Mouse (Mus musculus): Measurements from ENCODE around the gene Amt. TPM values are rescaled to one million over a fixed set of nuclear protein-coding genes. Genes with fewer than 3 reads are reported as not detected.
A peak's percentile ranks its signal among the peaks of the same experiment; 100 is the strongest.

Amt gene
- polyA plus RNA-seq, 1 experiment: 2.6 TPM

DNA sequence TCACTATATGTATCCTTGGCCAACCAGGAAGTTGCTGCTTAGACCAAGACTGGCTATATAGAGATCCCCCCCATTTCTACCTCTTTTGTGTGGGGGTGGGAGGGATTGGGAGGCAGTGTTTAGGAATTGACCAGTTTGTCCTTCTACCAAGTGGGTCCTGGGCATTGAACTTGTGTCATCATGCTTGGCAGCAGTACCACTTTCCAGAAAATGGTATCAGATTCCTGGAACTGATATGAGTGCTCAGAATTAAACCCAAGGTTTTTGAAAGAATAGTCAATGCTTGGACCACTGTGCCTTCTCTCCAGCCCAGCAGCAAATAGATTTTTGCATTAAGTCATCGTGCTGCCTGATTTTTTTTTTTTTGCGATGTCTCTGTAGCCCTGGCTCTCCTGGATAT lies 29.2 kb downstream of the Amt start:
- TF ChIP-seq CTCF (IDR thresholded peaks at IDR 0.05; ENCODE audit: borderline replicate concordance, insufficient read depth, low read length) (no peak), POLR2A (IDR thresholded peaks at IDR 0.05; ENCODE audit: low read depth, low read length) (no peak)
- H3K4me3 ChIP-seq (ENCODE audit: insufficient read depth, low read length): no peak overlapping the region
- no peaks in the 10 kb centered on the region for H3K4me1 ChIP-seq (ENCODE audit: control insufficient read depth, insufficient read depth, low read length)
- H3K27ac ChIP-seq (ENCODE audit: insufficient read depth, low read length): no peak overlapping the region

DNA sequence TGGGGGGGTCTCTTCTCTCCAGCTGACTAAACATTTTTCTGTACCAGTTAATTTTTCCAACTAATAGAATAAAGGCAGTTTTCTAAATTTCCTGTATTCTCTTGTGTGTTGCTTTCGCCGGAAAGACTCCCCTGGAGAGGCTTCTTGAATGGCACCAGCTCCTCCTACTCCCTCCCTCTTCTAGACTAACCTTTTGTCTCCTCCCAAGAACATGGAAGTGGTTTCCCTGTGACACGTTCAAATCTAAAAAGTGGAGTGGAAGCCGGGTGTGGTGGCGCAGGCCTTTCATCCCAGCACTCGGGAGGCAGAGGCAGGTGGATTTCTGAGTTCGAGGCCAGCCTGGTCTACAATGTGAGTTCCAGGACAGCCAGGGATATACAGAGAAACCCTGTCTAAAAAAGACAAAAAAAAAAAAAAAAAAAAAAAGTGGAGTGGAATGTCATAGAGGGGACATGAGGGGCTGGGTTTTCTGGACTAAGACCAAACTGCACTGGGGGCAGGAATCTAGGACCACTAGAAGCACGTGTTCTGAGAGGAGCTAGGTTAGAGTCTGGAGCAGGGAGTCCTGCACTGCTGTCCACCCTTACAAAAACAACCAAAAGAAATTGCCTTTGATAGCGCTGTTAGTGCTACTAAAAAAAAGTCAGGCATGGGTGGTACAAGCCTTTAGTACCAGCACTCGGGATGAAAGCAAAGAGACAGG lies 41.3 kb downstream of the Amt start:
- TF ChIP-seq POLR2A (IDR thresholded peaks at IDR 0.05; ENCODE audit: low read depth, low read length) (no peak), CTCF (IDR thresholded peaks at IDR 0.05; ENCODE audit: borderline replicate concordance, insufficient read depth, low read length) (no peak)
- Histone ChIP-seq H3K4me3 (ENCODE audit: insufficient read depth, low read length) (no peak overlapping the region), H3K4me1 (ENCODE audit: control insufficient read depth, insufficient read depth, low read length) (peaks cover 9% of the 10 kb centered on the region)

DNA sequence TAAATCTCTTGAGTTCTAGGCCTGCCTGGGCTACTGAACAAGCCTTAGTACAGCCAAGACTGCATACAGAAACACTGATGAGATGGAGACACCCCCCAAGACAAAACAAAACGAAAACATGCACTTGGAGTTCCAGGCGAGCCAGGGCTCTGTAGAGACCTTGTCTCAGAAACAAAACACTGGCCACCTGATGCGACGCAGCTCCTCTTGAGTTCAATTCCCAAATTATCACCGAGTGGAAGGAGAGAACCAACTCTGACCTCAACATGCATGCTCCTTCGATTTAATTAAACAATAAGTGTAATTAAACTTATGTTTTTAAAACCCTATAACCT lies 41.9 kb downstream of the Amt start:
- TF ChIP-seq POLR2A (IDR thresholded peaks at IDR 0.05; ENCODE audit: low read depth, low read length): no peak
- Histone ChIP-seq H3K4me3 (ENCODE audit: insufficient read depth, low read length) (no peak overlapping the region), H3K4me1 (ENCODE audit: control insufficient read depth, insufficient read depth, low read length) (peaks cover 9% of the 10 kb centered on the region), H3K27ac (ENCODE audit: insufficient read depth, low read length) (peak overlapping the region; percentile 98)

More for the DNA sequence above, 41.3 kb downstream of the Amt start:
- peak overlapping the region; percentile 98 for H3K27ac ChIP-seq (ENCODE audit: insufficient read depth, low read length)

DNA sequence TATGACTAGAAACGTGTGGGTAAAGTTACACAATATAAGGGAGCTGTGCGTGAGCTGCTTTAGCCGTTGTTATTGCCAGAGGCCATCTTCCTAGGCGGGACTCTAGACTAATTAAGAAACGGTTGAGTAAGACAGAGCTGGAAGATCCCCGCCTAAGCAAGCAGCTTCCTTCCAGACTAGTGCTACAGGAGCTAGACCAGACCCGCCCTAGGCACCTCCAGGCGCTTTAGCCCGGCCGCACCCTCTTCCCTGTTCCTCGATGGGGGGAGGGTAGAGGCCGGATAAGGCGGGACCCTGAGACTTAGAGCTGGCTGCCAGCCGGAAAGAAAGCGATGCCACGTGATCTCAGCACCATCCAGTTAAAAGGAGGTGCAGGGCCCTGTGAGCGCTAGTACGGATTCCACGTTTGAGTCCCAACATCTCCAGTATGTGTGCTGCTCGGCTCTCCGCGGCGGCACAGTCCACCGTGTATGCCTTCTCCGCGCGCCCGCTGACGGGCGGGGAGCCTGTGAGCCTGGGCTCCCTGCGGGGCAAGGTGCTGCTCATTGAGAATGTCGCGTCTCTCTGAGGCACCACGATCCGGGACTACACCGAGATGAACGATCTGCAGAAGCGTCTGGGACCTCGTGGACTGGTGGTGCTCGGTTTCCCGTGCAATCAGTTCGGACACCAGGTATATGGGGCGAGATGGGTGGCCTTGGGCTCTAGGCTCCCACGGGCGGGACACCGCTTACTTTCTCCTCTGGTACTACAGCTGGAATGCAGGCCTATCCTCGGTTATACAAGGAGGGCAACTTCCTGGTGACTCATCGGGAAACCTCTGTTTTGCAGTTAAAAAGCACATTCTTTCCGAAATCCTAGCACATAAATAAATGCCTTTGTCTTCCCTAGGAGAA lies 42.5 kb downstream of the Amt start, which contains the start of gene Gpx1:
Gene Gpx1 (plus strand): TSS at position 18 of the 896 bp plus-strand sequence.
- H3K4me3 ChIP-seq (ENCODE audit: insufficient read depth, low read length): peak within 1 kb of the TSS; percentile 76
- peaks cover 9% of the 10 kb centered on the region for H3K4me1 ChIP-seq (ENCODE audit: control insufficient read depth, insufficient read depth, low read length)
- H3K27ac ChIP-seq (ENCODE audit: insufficient read depth, low read length): peak within 1 kb of the TSS; percentile 98
- TF ChIP-seq CTCF (IDR thresholded peaks at IDR 0.05; ENCODE audit: borderline replicate concordance, insufficient read depth, low read length) (no peak), POLR2A (IDR thresholded peaks at IDR 0.05; ENCODE audit: low read depth, low read length) (peak; percentile 98)

DNA sequence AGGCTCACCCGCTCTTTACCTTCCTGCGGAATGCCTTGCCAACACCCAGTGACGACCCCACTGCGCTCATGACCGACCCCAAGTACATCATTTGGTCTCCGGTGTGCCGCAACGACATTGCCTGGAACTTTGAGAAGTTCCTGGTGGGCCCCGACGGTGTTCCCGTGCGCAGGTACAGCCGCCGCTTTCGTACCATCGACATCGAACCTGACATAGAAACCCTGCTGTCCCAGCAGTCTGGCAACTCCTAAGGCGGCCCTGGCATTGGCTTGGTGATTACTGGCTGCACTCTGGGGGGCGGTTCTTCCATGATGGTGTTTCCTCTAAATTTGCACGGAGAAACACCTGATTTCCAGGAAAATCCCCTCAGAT lies 43.2 kb downstream of the Amt start:
- Histone ChIP-seq H3K4me1 (ENCODE audit: control insufficient read depth, insufficient read depth, low read length) (peaks cover 9% of the 10 kb centered on the region), H3K4me3 (ENCODE audit: insufficient read depth, low read length) (peak overlapping the region; percentile 76), H3K27ac (ENCODE audit: insufficient read depth, low read length) (peak overlapping the region; percentile 98)
- TF ChIP-seq POLR2A (IDR thresholded peaks at IDR 0.05; ENCODE audit: low read depth, low read length): no peak; the same call in 1 of the 2 replicates
- TF ChIP-seq CTCF (IDR thresholded peaks at IDR 0.05; ENCODE audit: borderline replicate concordance, insufficient read depth, low read length): no peak

DNA sequence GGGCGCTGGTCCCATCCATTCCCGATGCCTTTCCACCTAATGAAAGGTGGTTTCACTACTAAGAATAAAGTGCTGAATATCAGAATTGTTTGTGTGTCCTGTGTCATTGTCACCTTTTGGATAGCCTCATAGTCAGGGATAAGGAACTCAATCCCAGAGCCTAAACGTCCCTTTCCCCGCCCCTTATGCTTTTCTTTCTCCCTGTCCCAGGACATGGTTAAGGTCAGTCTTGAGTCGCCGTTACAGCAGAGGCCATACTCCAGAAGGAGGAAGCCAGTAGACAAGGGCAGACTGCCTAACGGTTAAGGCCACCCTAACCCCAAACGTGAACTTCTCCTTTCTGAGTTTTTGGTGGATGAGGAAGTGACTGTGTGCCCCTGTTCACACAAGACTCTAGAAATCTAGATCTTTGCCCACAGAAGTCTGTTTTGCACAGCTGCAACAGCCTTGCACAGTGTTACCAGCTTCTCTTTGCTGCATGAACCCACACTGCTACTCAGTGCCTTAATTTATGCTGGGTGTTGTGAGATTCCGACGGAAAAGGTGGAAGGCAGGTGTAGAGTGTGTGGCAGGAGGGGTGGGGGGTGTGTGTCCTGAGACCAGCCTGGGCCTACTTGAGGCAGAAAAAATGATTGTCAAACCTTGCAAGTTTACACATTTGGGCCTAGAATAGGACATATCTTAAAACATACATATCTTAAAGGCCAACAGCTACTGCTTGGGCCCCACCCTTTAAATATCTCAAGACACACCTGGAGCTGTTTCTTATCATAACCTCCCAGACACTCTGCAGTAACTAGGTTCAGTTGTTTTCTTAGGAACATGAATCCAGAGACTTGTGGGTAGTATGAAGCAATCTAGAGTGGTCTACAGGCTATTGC lies 43.8 kb downstream of the Amt start:
- Histone ChIP-seq H3K27ac (ENCODE audit: insufficient read depth, low read length) (peak overlapping the region; percentile 98), H3K4me3 (ENCODE audit: insufficient read depth, low read length) (peak overlapping the region; percentile 76), H3K4me1 (ENCODE audit: control insufficient read depth, insufficient read depth, low read length) (peaks cover 9% of the 10 kb centered on the region)
- TF ChIP-seq POLR2A (IDR thresholded peaks at IDR 0.05; ENCODE audit: low read depth, low read length) (peak; percentile 16; the same call in 1 of the 2 replicates), CTCF (IDR thresholded peaks at IDR 0.05; ENCODE audit: borderline replicate concordance, insufficient read depth, low read length) (no peak)

DNA sequence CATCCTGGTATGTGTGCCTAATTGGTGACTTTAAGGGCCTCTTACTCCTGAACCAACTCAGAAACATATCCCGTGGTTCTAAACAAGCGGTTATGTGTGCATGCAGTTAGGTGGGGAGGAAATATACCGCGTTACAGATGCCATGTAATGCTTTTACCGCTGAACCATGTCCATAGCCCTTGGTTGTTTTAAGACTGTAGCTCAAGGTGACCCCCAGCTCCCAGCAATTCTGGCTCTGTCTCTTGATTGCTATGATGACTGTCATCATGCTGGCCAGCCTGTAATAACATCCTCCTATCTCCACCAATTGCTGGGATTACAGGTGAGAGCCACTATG lies 44.5 kb downstream of the Amt start:
- peaks cover 9% of the 10 kb centered on the region for H3K4me1 ChIP-seq (ENCODE audit: control insufficient read depth, insufficient read depth, low read length)
- H3K27ac ChIP-seq (ENCODE audit: insufficient read depth, low read length): peak overlapping the region; percentile 98
- TF ChIP-seq POLR2A (IDR thresholded peaks at IDR 0.05; ENCODE audit: low read depth, low read length) (peak; percentile 40; the same call in 1 of the 2 replicates), CTCF (IDR thresholded peaks at IDR 0.05; ENCODE audit: borderline replicate concordance, insufficient read depth, low read length) (no peak)
- H3K4me3 ChIP-seq (ENCODE audit: insufficient read depth, low read length): no peak overlapping the region

DNA sequence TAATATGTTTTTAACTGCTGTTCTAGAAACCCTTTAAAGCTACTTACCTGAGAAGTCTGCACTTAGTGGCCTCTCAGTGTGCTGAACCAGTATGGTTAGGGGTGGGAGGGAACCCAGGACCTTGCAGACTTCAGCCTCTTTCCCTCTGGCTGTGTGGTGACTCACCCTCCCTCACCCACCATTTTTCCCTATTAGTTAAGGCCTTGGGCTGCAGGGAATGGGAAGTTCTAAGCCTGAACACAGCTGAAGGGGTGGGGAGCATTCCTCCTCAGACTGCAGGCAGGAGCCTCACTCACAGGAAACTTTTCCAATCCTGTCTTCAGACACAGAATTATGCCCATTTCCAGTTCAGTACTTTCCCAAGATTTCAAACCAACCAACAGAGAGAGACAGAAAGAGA lies 45.1 kb downstream of the Amt start:
- Histone ChIP-seq H3K4me1 (ENCODE audit: control insufficient read depth, insufficient read depth, low read length) (peaks cover 9% of the 10 kb centered on the region), H3K27ac (ENCODE audit: insufficient read depth, low read length) (peak overlapping the region; percentile 98), H3K4me3 (ENCODE audit: insufficient read depth, low read length) (no peak overlapping the region)
- peak; percentile 30; the same call in 1 of the 2 replicates for TF ChIP-seq POLR2A (IDR thresholded peaks at IDR 0.05; ENCODE audit: low read depth, low read length)
- no peak for TF ChIP-seq CTCF (IDR thresholded peaks at IDR 0.05; ENCODE audit: borderline replicate concordance, insufficient read depth, low read length)

DNA sequence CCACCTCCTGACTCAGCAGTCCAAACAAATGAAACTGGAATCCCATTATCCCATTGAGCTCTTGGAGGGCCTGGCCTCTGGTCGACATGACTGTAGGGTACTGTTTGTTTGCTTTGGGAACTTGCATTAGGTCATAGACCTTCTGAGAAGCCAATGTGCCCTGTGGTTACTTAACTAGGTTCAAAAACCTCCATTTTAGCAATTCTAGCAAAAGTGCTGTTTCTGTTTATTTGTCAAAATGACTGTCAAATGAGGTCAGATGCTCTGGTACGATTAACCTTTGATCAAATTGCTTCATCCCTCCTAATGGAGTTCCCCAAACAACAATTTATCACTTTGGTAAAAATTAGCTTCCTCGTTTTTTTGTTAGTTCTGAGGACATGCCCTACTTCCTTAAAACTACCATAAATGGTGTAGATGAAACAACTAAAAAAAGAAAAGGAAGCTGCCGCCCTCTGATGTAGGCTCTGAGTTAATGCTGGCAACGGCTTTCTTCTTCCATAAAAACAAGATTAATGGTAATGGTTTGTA lies 45.7 kb downstream of the Amt start:
- no peak overlapping the region for H3K4me3 ChIP-seq (ENCODE audit: insufficient read depth, low read length)

More for the DNA sequence above, 45.7 kb downstream of the Amt start:
- H3K4me1 ChIP-seq (ENCODE audit: control insufficient read depth, insufficient read depth, low read length): peaks cover 9% of the 10 kb centered on the region
- TF ChIP-seq POLR2A (IDR thresholded peaks at IDR 0.05; ENCODE audit: low read depth, low read length) (no peak), CTCF (IDR thresholded peaks at IDR 0.05; ENCODE audit: borderline replicate concordance, insufficient read depth, low read length) (no peak)
- H3K27ac ChIP-seq (ENCODE audit: insufficient read depth, low read length): peak overlapping the region; percentile 98

Data from embryonic fibroblast, embryonic 13.5 days (primary cell).